Mouse (Mus musculus) stomach, postnatal 0 days (tissue): ENCODE data around the gene F8a.

Source experiments
- CTCF ChIP-seq: IDR thresholded peaks from 2 replicates; pipeline ENCODE4 v1.5.1; 2016; ENCODE audit warnings: antibody characterized with exemption, low read depth, mild to moderate bottlenecking, moderate library complexity
- EP300 ChIP-seq: optimal IDR thresholded peaks from 2 replicates; pipeline ENCODE3; 2016; ENCODE audit warnings: antibody characterized with exemption

DNA sequence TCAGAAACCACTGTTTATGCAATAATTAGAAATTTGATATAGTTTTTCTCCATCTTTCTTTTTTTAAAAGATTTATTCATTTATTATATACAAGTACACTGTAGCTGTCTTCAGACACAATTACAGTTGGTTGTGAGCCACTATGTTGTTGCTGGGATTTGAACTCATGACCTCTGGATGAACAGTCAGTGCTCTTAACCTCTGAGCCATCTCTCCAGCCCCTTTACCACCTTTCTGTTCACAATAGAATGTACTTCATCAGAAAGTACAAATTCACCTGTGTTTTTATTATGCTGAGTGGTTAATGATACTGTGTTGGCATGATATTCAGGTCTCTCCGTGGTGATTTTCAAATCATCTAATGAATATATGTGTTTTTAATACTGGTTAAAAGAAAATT, 2.7 kb upstream of the F8a start:
- TF ChIP-seq CTCF (no peak), EP300 (no peak)
